Mouse (Mus musculus) kidney, embryonic 14.5 days (tissue): ENCODE data around the gene Chil1. TPM values are rescaled to one million over a fixed set of nuclear protein-coding genes. Genes with fewer than 3 reads are reported as not detected.

ENCODE experiments used
- ATAC-seq: fragments of 200-750 bp; cut with Nextera tagmentation; 2 replicates; pipeline ENCODE4 v1.8.0; 2017; ENCODE audit warnings: moderate number of reproducible peaks, mild to moderate bottlenecking, moderate TSS enrichment, moderate library complexity; ENCODE audit not compliant: low FRiP score, low TSS enrichment
- H3K27ac ChIP-seq: fragments of 300-500 bp; sonication (generic); 2 replicates; pipeline ENCODE4 v1.5.1; 2014; ENCODE audit warnings: low read depth, mild to moderate bottlenecking, low read length, moderate library complexity, mixed read lengths
- H3K27me3 ChIP-seq: fragments of 300-500 bp; sonication (generic); 2 replicates; pipeline ENCODE4 v1.6.1; 2014; ENCODE audit warnings: mild to moderate bottlenecking, low read length; ENCODE audit not compliant: control insufficient read depth, insufficient read depth
- H3K36me3 ChIP-seq: fragments of 300-500 bp; sonication (generic); 2 replicates; pipeline ENCODE4 v1.6.1; 2014; ENCODE audit warnings: low read length, mixed read lengths; ENCODE audit not compliant: control insufficient read depth, insufficient read depth
- H3K4me1 ChIP-seq: fragments of 300-500 bp; sonication (generic); 2 replicates; pipeline ENCODE4 v1.6.1; 2014; ENCODE audit warnings: low read length, mixed read lengths; ENCODE audit not compliant: control insufficient read depth, insufficient read depth
- H3K4me2 ChIP-seq: fragments of 300-500 bp; sonication (generic); replicated peaks from 2 replicates; pipeline ENCODE4 v1.6.1; 2014; ENCODE audit warnings: low read depth, mild to moderate bottlenecking, low read length
- H3K4me3 ChIP-seq: fragments of 300-500 bp; sonication (generic); 2 replicates; pipeline ENCODE4 v1.5.1; 2014; ENCODE audit warnings: mild to moderate bottlenecking, low read length
- H3K9ac ChIP-seq: fragments of 300-500 bp; sonication (generic); 2 replicates; pipeline ENCODE4 v1.6.1; 2014; ENCODE audit warnings: low read depth, mild to moderate bottlenecking, low read length, moderate library complexity
- H3K9me3 ChIP-seq: fragments of 300-500 bp; sonication (generic); 2 replicates; pipeline ENCODE4 v1.6.1; 2016; ENCODE audit warnings: low read length; ENCODE audit not compliant: control insufficient read depth
- WGBS: fragments of 180-500 bp; shearing (Covaris S2); extraction: QIAGEN DNeasy Blood & Tissue Kit; methylation state at CpG from one replicate; pipeline ENCODE4 v1.1.7; 2014; 5-methylcytosine and 5-hydroxymethylcytosine counted together
- polyA plus RNA-seq: library from polyadenylated mRNA; unstranded; fragments of >200 nt; fragmentation: Nextera tagmentation; extraction: Ambion mirVana; gene quantifications from 2 replicates; pipeline ENCODE4 v1.2.1, GENCODE M21; 2014

Gene Chil1
- polyA plus RNA-seq, 1 experiment from 2014 or later = 1.6 TPM

DNA sequence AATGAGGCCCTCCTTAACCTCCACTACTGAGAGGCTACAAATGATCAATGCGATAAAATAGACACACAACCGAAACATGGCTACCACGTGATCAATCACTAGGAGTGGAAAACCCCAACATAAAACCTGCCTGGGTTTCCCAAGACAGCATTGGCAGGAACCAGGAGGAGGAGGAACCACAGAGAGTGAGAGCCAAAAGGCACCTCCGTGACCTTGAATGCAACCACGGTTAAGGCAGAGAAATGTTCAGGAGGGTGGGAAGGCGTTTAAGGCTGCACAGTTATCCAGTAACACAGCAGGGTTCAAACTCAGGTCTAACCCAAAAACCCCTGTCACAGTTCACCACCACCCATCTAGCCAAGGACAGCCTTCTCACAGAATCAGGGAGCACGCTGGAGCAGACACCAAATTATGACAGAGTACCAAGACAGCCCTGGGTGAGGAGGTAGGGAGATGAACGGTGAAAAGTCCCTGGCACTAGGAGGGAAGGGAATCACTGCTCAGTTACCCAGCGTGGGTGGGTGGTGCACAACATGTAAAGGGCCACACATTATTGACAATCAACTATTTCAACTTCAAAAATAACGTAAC lies 48.8 kb downstream of the Chil1 start:
- Histone ChIP-seq H3K36me3 (no peaks in the 10 kb centered on the region), H3K4me2 (no peak overlapping the region), H3K27me3 (peaks cover 25% of the 10 kb centered on the region), H3K9me3 (no peaks in the 10 kb centered on the region), H3K9ac (no peak overlapping the region), H3K27ac (no peak overlapping the region), H3K4me3 (no peak overlapping the region), H3K4me1 (peaks cover 25% of the 10 kb centered on the region)
- ATAC-seq = no peak
- WGBS = 79% methylated on average over 10 of the region's 10 CpGs

DNA sequence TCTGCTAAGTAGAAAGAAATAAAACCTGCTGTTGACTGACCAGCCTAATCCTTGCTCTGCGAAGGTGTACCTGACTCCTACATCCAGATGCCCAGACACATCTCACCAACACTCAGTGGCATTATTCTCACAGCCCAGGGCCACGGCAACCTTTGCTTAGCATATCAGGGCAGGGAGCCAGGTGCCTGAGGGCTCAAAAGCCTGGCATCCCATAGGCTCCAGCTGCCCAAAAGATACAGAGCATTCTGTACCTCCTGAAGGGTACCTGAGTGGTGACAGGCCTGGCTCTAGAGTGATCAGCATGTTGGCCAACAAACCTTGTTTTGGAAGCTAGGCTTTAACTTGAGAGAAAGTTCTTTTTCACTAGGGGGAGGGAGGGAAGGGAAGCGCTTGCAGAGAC lies 49.3 kb downstream of the Chil1 start:
- Histone ChIP-seq H3K4me3 (no peak overlapping the region), H3K36me3 (no peaks in the 10 kb centered on the region), H3K9me3 (no peaks in the 10 kb centered on the region), H3K27ac (no peak overlapping the region), H3K4me2 (no peak overlapping the region), H3K9ac (no peak overlapping the region), H3K4me1 (peaks cover 25% of the 10 kb centered on the region), H3K27me3 (peaks cover 27% of the 10 kb centered on the region)
- no peak for ATAC-seq
- WGBS = 85% methylated on average over 3 of the region's 3 CpGs

DNA sequence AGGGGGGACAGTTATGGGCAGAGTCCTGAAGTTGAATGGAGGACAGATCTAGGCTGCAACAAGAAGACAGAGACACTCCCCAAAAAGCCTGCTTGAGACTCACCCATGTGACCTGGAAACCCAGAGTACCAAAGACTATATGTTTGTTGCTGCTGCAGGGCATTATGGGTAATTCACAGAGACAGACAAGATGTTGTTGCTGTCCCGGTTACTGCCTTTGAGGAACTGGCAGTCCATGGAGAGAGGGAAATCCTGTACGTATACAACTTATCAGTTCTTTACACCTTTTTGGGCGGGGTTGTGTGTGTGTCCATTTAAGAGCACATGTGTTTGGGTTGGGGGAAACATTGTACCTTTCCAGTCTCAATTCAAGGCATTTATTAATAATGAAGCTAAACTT lies 49.7 kb downstream of the Chil1 start:
- H3K27me3 ChIP-seq = peaks cover 28% of the 10 kb centered on the region
- H3K4me2 ChIP-seq = no peak overlapping the region
- peaks cover 25% of the 10 kb centered on the region for H3K4me1 ChIP-seq
- ATAC-seq = no peak
- no peaks in the 10 kb centered on the region for H3K9me3 ChIP-seq
- no peak overlapping the region for H3K9ac ChIP-seq
- no peaks in the 10 kb centered on the region for H3K36me3 ChIP-seq
- 78% methylated on average over 3 of the region's 3 CpGs for whole genome bisulfite sequencing
- H3K27ac ChIP-seq = no peak overlapping the region
- H3K4me3 ChIP-seq = no peak overlapping the region

DNA sequence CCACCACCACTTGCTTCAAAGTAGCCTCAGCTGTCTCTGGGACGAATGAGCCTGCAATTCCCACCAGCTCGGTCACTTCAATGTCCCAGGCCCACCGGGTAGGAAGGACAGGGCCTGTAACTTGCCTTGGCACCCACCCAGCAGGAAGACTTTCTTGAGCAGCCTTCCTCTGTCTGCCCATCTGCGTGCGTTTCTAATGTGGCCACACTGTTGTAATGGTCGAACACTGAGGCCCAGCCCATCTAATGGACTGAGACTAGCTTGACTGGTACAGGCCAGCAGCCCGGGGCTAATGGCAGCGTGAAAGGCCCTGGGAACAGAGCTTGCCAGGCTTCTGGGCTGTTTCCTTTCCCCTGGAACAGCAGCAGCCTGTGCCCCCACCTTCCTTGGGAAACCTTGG lies 50.4 kb downstream of the Chil1 start:
- Histone ChIP-seq H3K27ac (peak overlapping the region; percentile 43; the same call in 1 of the 2 replicates), H3K4me3 (no peak overlapping the region), H3K9me3 (no peaks in the 10 kb centered on the region), H3K4me2 (no peak overlapping the region; the same call in 1 of the 2 replicates), H3K36me3 (no peaks in the 10 kb centered on the region), H3K27me3 (peaks cover 29% of the 10 kb centered on the region), H3K4me1 (peaks cover 25% of the 10 kb centered on the region), H3K9ac (no peak overlapping the region)
- 52% methylated on average over 8 of the region's 8 CpGs for WGBS
- ATAC-seq = peak; percentile 22; the same call in 1 of the 2 replicates

DNA sequence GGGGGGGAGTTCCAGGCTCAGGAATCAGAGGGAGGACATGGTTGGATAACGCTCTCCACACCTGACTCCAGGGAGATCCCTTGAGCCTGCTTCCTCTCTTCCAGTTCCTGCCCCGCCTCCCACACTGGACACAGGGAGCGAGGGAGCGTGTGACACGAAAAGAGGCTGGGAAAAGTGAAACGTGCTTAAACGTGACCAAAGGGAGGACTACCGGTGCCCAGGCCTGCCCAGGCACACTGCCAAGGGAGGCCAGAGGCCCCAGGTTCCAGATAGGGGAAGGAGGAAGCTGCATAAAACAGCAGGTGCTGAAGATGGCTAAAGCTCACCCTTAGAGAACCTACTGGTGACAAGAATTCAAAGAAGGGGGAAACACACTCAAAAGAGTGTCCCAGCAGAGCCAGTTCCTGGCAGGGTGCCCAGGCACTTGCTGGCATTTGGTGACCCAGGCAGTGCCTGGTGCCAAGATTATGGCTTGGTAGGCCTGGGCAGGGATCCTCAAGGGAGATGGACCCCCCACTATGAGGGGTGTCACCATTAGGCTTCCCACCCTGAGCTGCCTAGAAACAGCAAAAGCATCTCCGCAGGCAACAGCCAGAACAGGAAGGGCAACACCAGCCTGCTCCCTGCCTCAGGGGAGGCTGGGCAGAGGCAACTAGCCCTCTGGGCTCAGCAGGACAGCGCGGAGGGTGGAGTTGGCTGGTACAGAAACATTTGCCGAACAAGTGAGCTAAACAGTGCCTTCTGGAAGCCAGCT lies 51.0 kb downstream of the Chil1 start:
- peaks cover 25% of the 10 kb centered on the region for H3K4me1 ChIP-seq
- H3K9me3 ChIP-seq = no peaks in the 10 kb centered on the region
- H3K27ac ChIP-seq = peak overlapping the region; percentile 43; the same call in 1 of the 2 replicates
- peak; percentile 69 for ATAC-seq
- no peak overlapping the region for H3K4me3 ChIP-seq
- 32% methylated on average over 12 of the region's 12 CpGs for WGBS
- no peak overlapping the region for H3K9ac ChIP-seq
- 0 out of 2 replicates have a peak overlapping the region, but pooled peaks have one; percentile 3 for H3K4me2 ChIP-seq
- peaks cover 29% of the 10 kb centered on the region for H3K27me3 ChIP-seq
- no peaks in the 10 kb centered on the region for H3K36me3 ChIP-seq

DNA sequence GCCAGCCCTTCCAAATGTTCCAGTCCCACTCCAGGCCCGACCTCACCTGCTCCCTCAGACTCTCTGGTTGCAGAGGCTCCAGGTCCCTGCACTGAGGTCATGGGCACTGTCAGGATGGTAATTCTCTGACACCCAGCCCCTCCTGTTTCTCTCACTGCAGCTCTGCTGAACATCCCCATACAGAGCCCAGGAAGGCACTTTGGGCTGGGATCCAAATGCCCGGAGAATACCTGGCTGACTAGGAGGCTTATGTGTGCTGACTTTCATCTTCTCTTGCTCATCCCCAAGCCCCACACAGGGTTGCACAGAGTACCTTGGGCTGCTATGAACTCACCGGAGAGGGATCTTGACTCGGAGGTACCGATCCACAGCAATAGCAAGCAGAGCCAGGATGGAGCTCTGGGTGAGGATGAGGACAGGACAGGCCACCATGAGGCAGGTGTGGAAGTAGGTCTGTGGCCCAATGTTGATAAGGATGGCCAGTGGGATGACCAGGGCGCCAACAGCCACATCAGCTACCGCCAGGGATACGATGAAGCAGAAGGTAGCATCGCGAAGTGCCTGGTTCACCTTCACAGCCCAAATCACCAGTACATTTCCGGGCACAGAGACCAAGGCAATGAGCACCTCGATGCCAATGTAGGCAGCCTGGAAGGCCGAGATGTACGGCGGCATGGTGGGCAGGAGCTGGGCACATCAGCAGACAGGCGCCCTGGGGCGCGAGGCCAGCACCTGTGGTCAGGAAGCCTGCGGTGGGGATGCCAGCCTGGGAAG lies 51.9 kb downstream of the Chil1 start:
- no peaks in the 10 kb centered on the region for H3K36me3 ChIP-seq
- WGBS = 58% methylated on average over 18 of the region's 19 CpGs
- peak overlapping the region; percentile 47 for H3K4me3 ChIP-seq
- peak overlapping the region; percentile 95 for H3K4me2 ChIP-seq
- H3K9me3 ChIP-seq = no peaks in the 10 kb centered on the region
- peaks cover 29% of the 10 kb centered on the region for H3K27me3 ChIP-seq
- 0 out of 2 replicates have a peak overlapping the region, but pooled peaks have one; percentile 45 for H3K9ac ChIP-seq
- H3K4me1 ChIP-seq = peaks cover 25% of the 10 kb centered on the region
- no peak overlapping the region for H3K27ac ChIP-seq
- ATAC-seq = no peak

DNA sequence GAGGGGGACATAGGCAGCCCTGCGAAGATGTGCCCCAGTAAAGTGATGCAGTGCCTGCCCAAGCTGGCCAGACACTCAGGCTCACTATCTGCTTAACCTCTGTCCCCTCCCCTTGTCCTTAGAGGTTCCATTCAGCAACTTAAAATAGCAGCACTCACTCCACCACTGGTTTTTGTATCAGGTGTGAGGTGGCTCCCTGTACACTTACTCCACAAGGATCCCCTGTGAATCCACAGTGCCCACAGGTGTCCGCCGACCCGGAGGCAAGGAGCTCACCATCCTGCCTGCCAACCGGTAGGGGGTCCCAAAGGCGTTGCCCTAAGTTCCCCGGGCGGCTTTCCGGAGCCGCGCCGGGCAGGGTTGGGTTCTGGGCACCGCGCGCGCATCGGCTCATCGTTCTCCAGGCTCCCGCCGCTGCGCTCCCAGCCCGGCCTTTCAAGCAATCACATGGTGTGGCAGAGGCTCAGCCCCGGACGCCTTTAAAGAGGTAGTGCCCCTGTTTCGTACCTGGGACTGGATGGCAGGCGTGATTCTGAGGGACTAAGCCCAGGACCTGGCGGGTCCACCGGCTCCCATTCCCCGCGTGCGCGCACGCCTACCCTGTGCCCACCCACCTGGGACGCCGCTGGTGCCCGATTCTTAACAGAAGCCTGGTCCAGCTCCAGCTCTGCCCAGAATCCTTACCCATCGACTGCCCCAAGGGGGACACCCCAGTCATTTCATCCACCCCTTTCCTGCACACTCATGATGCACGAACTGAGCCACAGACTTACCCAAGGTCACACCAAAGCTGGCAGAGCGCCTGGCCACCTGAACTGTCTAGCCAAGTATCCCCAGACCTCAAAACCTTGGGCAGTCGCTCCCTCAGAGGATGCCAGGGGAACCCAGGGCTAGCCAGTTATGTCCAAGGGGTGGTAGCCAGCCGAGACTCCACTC lies 52.7 kb downstream of the Chil1 start:
- Histone ChIP-seq H3K27ac (no peak overlapping the region), H3K27me3 (peaks cover 29% of the 10 kb centered on the region)
- 2% methylated on average over 41 of the region's 41 CpGs for WGBS

DNA sequence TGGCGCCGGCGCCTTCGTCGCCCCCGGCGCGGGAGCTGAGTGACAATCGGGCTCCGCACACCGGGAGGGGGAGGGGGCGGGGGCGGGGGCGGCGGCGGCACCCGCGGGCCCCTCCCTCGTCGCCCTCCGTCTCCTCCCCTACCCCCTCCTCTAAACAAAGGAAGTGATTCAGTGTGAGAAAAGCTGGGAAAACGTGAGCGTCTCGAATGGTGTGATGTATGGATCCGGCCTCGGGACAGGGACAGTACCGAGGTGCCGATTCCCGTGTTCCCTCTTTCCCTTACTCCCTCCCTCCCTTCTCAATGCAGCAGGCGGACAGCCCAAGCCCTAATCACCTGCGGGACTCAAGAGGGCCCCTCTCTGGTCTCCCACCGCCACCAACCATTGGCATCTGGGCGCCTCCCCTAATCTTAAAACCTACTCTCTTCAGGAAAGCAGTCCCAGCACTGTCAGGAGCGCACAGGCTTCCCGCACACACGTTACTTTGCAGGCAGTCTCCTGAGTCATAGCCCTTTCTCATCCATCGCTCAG lies 53.5 kb downstream of the Chil1 start, which contains the start of gene Adora1:
Gene Adora1 (minus strand): TSS at position 41 of the 531 bp plus-strand sequence.
- Histone ChIP-seq H3K4me1 (peaks cover 25% of the 10 kb centered on the region), H3K4me2 (peak within 1 kb of the TSS; percentile 95), H3K27ac (no peak within 1 kb of the TSS), H3K9me3 (no peaks in the 10 kb centered on the region), H3K36me3 (no peaks in the 10 kb centered on the region), H3K4me3 (peak within 1 kb of the TSS; percentile 47), H3K9ac (peak within 1 kb of the TSS; percentile 45), H3K27me3 (peaks cover 29% of the 10 kb centered on the region)
- ATAC-seq = no peak
- WGBS = 1% methylated on average over 22 of the region's 37 CpGs

More for the DNA sequence above, 52.7 kb downstream of the Chil1 start:
- H3K9ac ChIP-seq = peak overlapping the region; percentile 45
- H3K9me3 ChIP-seq = no peaks in the 10 kb centered on the region
- H3K4me2 ChIP-seq = peak overlapping the region; percentile 95
- H3K4me3 ChIP-seq = peak overlapping the region; percentile 47
- peak; percentile 24; the same call in 1 of the 2 replicates for ATAC-seq
- H3K36me3 ChIP-seq = no peaks in the 10 kb centered on the region
- H3K4me1 ChIP-seq = peaks cover 25% of the 10 kb centered on the region
